Mouse (Mus musculus) brain, embryonic 14.5 days (tissue): ENCODE results near the gene Farp2. TPM values are rescaled to one million over a fixed set of nuclear protein-coding genes. Genes with fewer than 3 reads are reported as not detected.
"Not testable (repeated sequence)": the region's sequence is repeated elsewhere in the genome, so short reads cannot be mapped to it uniquely, and the experiment has no call there.

Experiments
- DNase-seq: peaks from one replicate; pipeline ENCODE4 v3.0.0-alpha.2; 2011; ENCODE audit warnings: low read depth
- CTCF ChIP-seq: fragments of 200-500 bp; IDR thresholded peaks from 2 replicates; pipeline ENCODE4 v1.5.1; 2012; ENCODE audit warnings: inconsistent platforms, mild to moderate bottlenecking, moderate library complexity, borderline replicate concordance; ENCODE audit not compliant: insufficient read depth, insufficient read length; ENCODE audit errors: extremely low read depth
- POLR2A ChIP-seq: fragments of 200-500 bp; IDR thresholded peaks from 2 replicates; pipeline ENCODE4 v1.6.1; 2012; ENCODE audit warnings: mild to moderate bottlenecking, inconsistent platforms, borderline replicate concordance; ENCODE audit not compliant: poor library complexity, insufficient read depth, insufficient read length, severe bottlenecking; ENCODE audit errors: extremely low read depth
- polyA plus RNA-seq: library from polyadenylated mRNA; depleted of rRNA; stranded (reverse); fragments of >200 nt; gene quantifications from 2 replicates; pipeline ENCODE4 v1.2.3, GENCODE M21; 2012; rRNA removed

The Farp2 gene
- polyA plus RNA-seq, 1 experiment = 5.6 TPM

- TF ChIP-seq CTCF (no peak), POLR2A (no peak)
- no peak for DNase-seq
These were observed 137.8 kb downstream of the Farp2 start for GRCm38 (mm10) chr1:93649604-93650172.

GRCm38 (mm10) chr1:93654275-93654674 lies 142.4 kb downstream of the Farp2 start:
- TF ChIP-seq CTCF (no peak), POLR2A (no peak)
- no peak for DNase-seq

GRCm38 (mm10) chr1:93654798-93655197 lies 142.9 kb downstream of the Farp2 start:
- TF ChIP-seq POLR2A (no peak), CTCF (no peak)
- DNase-seq = no peak

GRCm38 (mm10) chr1:93656325-93657024 lies 144.6 kb downstream of the Farp2 start:
- no peak for DNase-seq
- TF ChIP-seq POLR2A (no peak), CTCF (no peak)

GRCm38 (mm10) chr1:93657025-93657360 lies 145.1 kb downstream of the Farp2 start:
- no peak for DNase-seq
- TF ChIP-seq CTCF (no peak), POLR2A (no peak)

GRCm38 (mm10) chr1:93658559-93658958 lies 146.7 kb downstream of the Farp2 start, which contains the start of gene Stk25:
TSS of gene Stk25 (minus strand) at chr1:93658659.
- DNase-seq = not testable (repeated sequence)

- DNase-seq = peak; percentile 8
- TF ChIP-seq CTCF = no peak
- TF ChIP-seq POLR2A = no peak
These were observed 156.0 kb downstream of the Farp2 start for GRCm38 (mm10) chr1:93667760-93668400.

GRCm38 (mm10) chr1:93668791-93669548 lies 157.1 kb downstream of the Farp2 start:
- peak; percentile 31; the same call in 1 of the 2 replicates for TF ChIP-seq POLR2A
- TF ChIP-seq CTCF = peak; percentile 56
- DNase-seq = peak; percentile 89

GRCm38 (mm10) chr1:93669941-93670340 lies 158.1 kb downstream of the Farp2 start:
- TF ChIP-seq CTCF = no peak
- TF ChIP-seq POLR2A = no peak
- no peak for DNase-seq

Other genes with a start within 250 kb of the Farp2 start
- gene Mterf4, start 206.2 kb upstream of the Farp2 start, polyA plus RNA-seq = 20.2 and 20.8 TPM in 2 replicates
- gene Ppp1r7, start 169.2 kb upstream of the Farp2 start, polyA plus RNA-seq = 11.6 and 16.2 TPM in 2 replicates
- 11.9 and 15.1 TPM in 2 replicates for gene Pask, start 168.6 kb upstream of the Farp2 start, polyA plus RNA-seq
- gene Ano7, start 138.1 kb upstream of the Farp2 start, polyA plus RNA-seq = 0.57 and 0.85 TPM in 2 replicates
- 70.3 and 90.6 TPM in 2 replicates for gene Hdlbp, start 33.3 kb upstream of the Farp2 start, polyA plus RNA-seq
- 338 and 358 TPM in 2 replicates for gene Stk25, start 146.6 kb downstream of the Farp2 start, polyA plus RNA-seq
- 61.5 and 80.8 TPM in 2 replicates for gene Bok, start 173.6 kb downstream of the Farp2 start, polyA plus RNA-seq
- 70.7 and 78.1 TPM in 2 replicates for gene Atg4b, start 239.4 kb downstream of the Farp2 start, polyA plus RNA-seq
- 44.9 and 53.1 TPM in 2 replicates for gene Thap4, start 242.8 kb downstream of the Farp2 start, polyA plus RNA-seq